In the genomic region with DNA sequence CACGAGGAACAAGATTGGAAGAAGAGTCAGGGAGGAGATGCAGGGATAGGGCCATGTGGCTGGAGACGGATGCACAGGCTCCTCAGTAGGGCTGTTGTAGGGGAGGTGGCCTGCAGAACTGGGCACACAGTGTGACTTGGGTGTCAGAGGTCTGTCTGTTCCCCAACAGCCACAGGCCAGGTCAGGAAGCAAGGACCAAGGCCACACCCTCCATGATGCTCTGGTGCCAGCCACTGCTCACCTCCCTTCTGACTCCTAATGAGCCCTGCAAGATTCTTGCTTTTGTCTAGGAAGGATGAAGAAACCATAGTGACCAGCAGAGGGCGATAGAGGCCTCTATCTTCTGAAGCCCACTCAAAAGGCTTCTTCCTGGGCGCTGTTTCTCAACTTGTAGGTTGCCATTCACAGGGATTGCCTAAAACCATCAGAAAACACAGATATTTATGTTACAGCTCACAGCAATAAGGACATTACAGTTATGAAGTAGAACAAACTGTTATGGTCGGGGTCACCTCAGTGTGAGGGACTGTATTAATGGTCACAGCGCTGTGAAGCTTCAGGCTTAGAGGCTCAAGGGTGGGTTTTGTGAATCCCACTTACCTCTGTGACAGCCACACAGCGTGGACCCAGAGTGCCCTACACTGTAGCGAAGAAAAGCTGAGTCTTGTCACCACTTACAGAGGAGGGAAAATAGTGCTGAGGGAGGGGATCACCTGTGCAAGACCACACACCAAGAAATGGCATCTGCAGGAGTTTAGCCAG, we compare ENCODE assay signal across 9 mouse cellular contexts. TPM values are rescaled to one million over a fixed set of nuclear protein-coding genes. Genes with fewer than 3 reads are reported as not detected.
DNase-seq lines count a peak whose midpoint lies in the region; ATAC-seq and TF ChIP-seq lines count a peak whose summit lies in the region.
"Had no signal": no experiment of that assay in that cellular context is flagged by ENCODE, and none has a peak within 500 bp of the region (broad histone marks: within the 10 kb centered on the region; RNA-seq: fewer than 3 reads in every experiment).

No protein-coding gene starts in this region.

- no peak for TF ChIP-seq EP300 in ES-Bruce4 (IDR thresholded peaks at IDR 0.05; ENCODE audit: insufficient read depth, low read depth, low read length)

- WGBS in kidney, embryonic 15.5 days = 65% methylated on average over 8 of the region's 8 CpGs
- WGBS in lung, embryonic 14.5 days = 61% methylated on average over 8 of the region's 8 CpGs
- 53% methylated on average over 8 of the region's 8 CpGs for WGBS in olfactory bulb, adult 2 months

- peaks cover 28% of the 10 kb centered on the region for H3K36me3 ChIP-seq in ES-Bruce4 (ENCODE audit: control insufficient read depth, insufficient read depth, low read length, poor library complexity, severe bottlenecking)
- H3K36me3 ChIP-seq in kidney, embryonic 15.5 days = peaks cover 87% of the 10 kb centered on the region
- H3K36me3 ChIP-seq in lung, embryonic 14.5 days (ENCODE audit: insufficient read depth) = peaks cover 94% of the 10 kb centered on the region

- no peaks in the 10 kb centered on the region for H3K9me3 ChIP-seq in ES-Bruce4 (replicated peaks; ENCODE audit: control insufficient read depth, insufficient read depth, low read length, poor library complexity, severe bottlenecking)
- no peaks in the 10 kb centered on the region for H3K9me3 ChIP-seq in kidney, embryonic 15.5 days (replicated peaks)
- H3K9me3 ChIP-seq in lung, embryonic 14.5 days (ENCODE audit: low read depth, low read length) = no peaks in the 10 kb centered on the region
- H3K9me3 ChIP-seq: heart, embryonic 13.5 days had no signal

- no peak overlapping the region for H3K4me2 ChIP-seq in kidney, embryonic 15.5 days
- H3K4me2 ChIP-seq in lung, embryonic 14.5 days = no peak overlapping the region
- H3K4me2 ChIP-seq: heart, embryonic 13.5 days had no signal

- H3K27me3 ChIP-seq in ES-Bruce4 (ENCODE audit: control insufficient read depth, insufficient read depth, low read length, poor library complexity, severe bottlenecking) = no peaks in the 10 kb centered on the region
- H3K27me3 ChIP-seq in kidney, embryonic 15.5 days = no peaks in the 10 kb centered on the region
- no peaks in the 10 kb centered on the region for H3K27me3 ChIP-seq in lung, embryonic 14.5 days (ENCODE audit: insufficient read depth, low read length)
- H3K27me3 ChIP-seq: heart, embryonic 13.5 days had no signal

- no peak for TF ChIP-seq POLR2A in ES-Bruce4 (IDR thresholded peaks at IDR 0.05; ENCODE audit: insufficient read depth, low read length)
- TF ChIP-seq POLR2A in olfactory bulb, adult 2 months (IDR thresholded peaks at IDR 0.05; ENCODE audit: insufficient read depth, low read depth, low read length) = no peak

- ATAC-seq in kidney, embryonic 15.5 days (replicated peaks; ENCODE audit: low FRiP score) = peak; percentile 24; the same call in 1 of the 2 replicates
- ATAC-seq in lung, embryonic 14.5 days (ENCODE audit: insufficient read depth) = no peak
- no peak for ATAC-seq in inflammation-experienced regulatory T-cells, adult 6 months

- H3K9ac ChIP-seq in ES-Bruce4 (ENCODE audit: low read depth, poor library complexity, severe bottlenecking) = no peak overlapping the region
- H3K9ac ChIP-seq in kidney, embryonic 15.5 days = no peak overlapping the region
- H3K9ac ChIP-seq in lung, embryonic 14.5 days = no peak overlapping the region
- H3K9ac ChIP-seq: heart, embryonic 13.5 days had no signal

- H3K4me1 ChIP-seq in ES-Bruce4 (ENCODE audit: control insufficient read depth, insufficient read depth, low read length) = no peaks in the 10 kb centered on the region
- H3K4me1 ChIP-seq in kidney, embryonic 15.5 days = peaks cover 14% of the 10 kb centered on the region; the same call in 1 of the 2 replicates
- no peaks in the 10 kb centered on the region for H3K4me1 ChIP-seq in lung, embryonic 14.5 days (ENCODE audit: insufficient read depth)
- peaks cover 9% of the 10 kb centered on the region for H3K4me1 ChIP-seq in olfactory bulb, adult 2 months (ENCODE audit: control insufficient read depth, insufficient read depth, low read length)

- H3K4me3 ChIP-seq in ES-Bruce4 (ENCODE audit: low read depth, low read length) = no peak overlapping the region
- H3K4me3 ChIP-seq in kidney, embryonic 15.5 days (replicated peaks) = no peak overlapping the region
- no peak overlapping the region for H3K4me3 ChIP-seq in lung, embryonic 14.5 days (ENCODE audit: low read depth, low read length)
- no peak overlapping the region for H3K4me3 ChIP-seq in olfactory bulb, adult 2 months (ENCODE audit: insufficient read depth, low read depth, low read length)
- H3K4me3 ChIP-seq: heart, embryonic 13.5 days had no signal

- peak; percentile 18 for TF ChIP-seq CTCF in ES-Bruce4 (IDR thresholded peaks at IDR 0.05; ENCODE audit: low read depth, low read length)
- TF ChIP-seq CTCF in lung, embryonic 14.5 days (IDR thresholded peaks at IDR 0.05; ENCODE audit: low read depth) = peak; percentile 81
- TF ChIP-seq CTCF in olfactory bulb, adult 2 months (IDR thresholded peaks at IDR 0.05; ENCODE audit: insufficient read depth, low read depth, low read length) = peak; percentile 37; the same call in 1 of the 2 replicates

- peak; percentile 79 for DNase-seq in 416B (ENCODE audit: low read depth)
- peak; percentile 90 to 94 for DNase-seq in cerebellum, postnatal 10 days
- peak; percentile 70 to 81 for DNase-seq in frontal cortex, postnatal 36 days (ENCODE audit: low spot score in 2 of 2)
- DNase-seq in lung, embryonic 14.5 days = peak; percentile 91

- H3K27ac ChIP-seq in ES-Bruce4 (ENCODE audit: insufficient read depth, low read length) = no peak overlapping the region
- no peak overlapping the region; the same call in 1 of the 2 replicates for H3K27ac ChIP-seq in kidney, embryonic 15.5 days
- no peak overlapping the region for H3K27ac ChIP-seq in lung, embryonic 14.5 days (ENCODE audit: low read depth)
- no peak overlapping the region for H3K27ac ChIP-seq in olfactory bulb, adult 2 months (ENCODE audit: insufficient read depth, low read depth, low read length)
- H3K27ac ChIP-seq: heart, embryonic 13.5 days had no signal

RNA-seq across cellular contexts. Expression of gene 4933428G20Rik, which starts 23.6 kb away (rescaled TPM):
- not detected in 2 replicates for polyA plus RNA-seq in ES-Bruce4 (2011; ENCODE audit: insufficient read depth, insufficient read length, low read depth, missing spikeins)
- polyA plus RNA-seq in kidney, embryonic 15.5 days (2015; fragmentation: Nextera tagmentation; extraction: Ambion mirVana) = 0.49 and 0.84 TPM in 2 replicates
- polyA plus RNA-seq in lung, embryonic 14.5 days (2014; fragmentation: Nextera tagmentation; extraction: Ambion mirVana) = 0.13 and 0.23 TPM in 2 replicates
- polyA plus RNA-seq in olfactory bulb, adult 2 months (2012; ENCODE audit: insufficient read depth, insufficient read length, low replicate concordance, missing spikeins) = not detected in 2 replicates
- polyA plus RNA-seq in inflammation-experienced regulatory T-cells, adult 6 months (2017; shearing (Covaris generic)) = not detected

Comparison
In these comparisons a context has a peak if more than half of its experiments do, and no peak if none do; other contexts are left out.
1. CTCF ChIP-seq: peak in every context shown above with its lines; median percentile 81 in lung, embryonic 14.5 days; 37 in olfactory bulb, adult 2 months; 18 in ES-Bruce4.